Mouse (Mus musculus): ENCODE data around the gene Gng10. TPM values are rescaled to one million over a fixed set of nuclear protein-coding genes. Genes with fewer than 3 reads are reported as not detected.

Gene Gng10
- total RNA-seq, 2 experiments from 2014 or later, result 123 TPM

- DNase-seq (ENCODE audit: extremely low spot score in 1 of 2, low spot score in 2 of 2), result no peak
- intact Hi-C loops (cut with DNase I), result no loop called here
Measured at GRCm38 (mm10) chr4:59009186-59009585, 25.7 kb upstream of the Gng10 start.

GRCm38 (mm10) chr4:59009696-59010095 lies 25.2 kb upstream of the Gng10 start:
- intact Hi-C loops (cut with DNase I), result no loop called here
- DNase-seq (ENCODE audit: extremely low spot score in 1 of 2, low spot score in 2 of 2), result no peak

GRCm38 (mm10) chr4:59011446-59011845 lies 23.4 kb upstream of the Gng10 start:
- DNase-seq (ENCODE audit: extremely low spot score in 1 of 2, low spot score in 2 of 2), result no peak
- intact Hi-C loops (cut with DNase I), result no loop called here

GRCm38 (mm10) chr4:59015181-59015580 lies 19.7 kb upstream of the Gng10 start:
- DNase-seq (ENCODE audit: extremely low spot score in 1 of 2, low spot score in 2 of 2), result no peak

GRCm38 (mm10) chr4:59016922-59017321 lies 18.0 kb upstream of the Gng10 start:
- no peak for DNase-seq (ENCODE audit: extremely low spot score in 1 of 2, low spot score in 2 of 2)
- intact Hi-C loops (cut with DNase I), result no loop called here

More at GRCm38 (mm10) chr4:59015181-59015580, 19.7 kb upstream of the Gng10 start:
- intact Hi-C loops (cut with DNase I), result no loop called here

- intact Hi-C loops (cut with DNase I), result no loop called here
- peak in 1 of 2 experiments; percentile 57 for DNase-seq (ENCODE audit: extremely low spot score in 1 of 2, low spot score in 2 of 2)
Measured at GRCm38 (mm10) chr4:59034325-59034917, 467 bp upstream of the Gng10 start.

- no peak for DNase-seq (ENCODE audit: extremely low spot score in 1 of 2, low spot score in 2 of 2)
- intact Hi-C loops (cut with DNase I), result no loop called here
Measured at GRCm38 (mm10) chr4:59035786-59036350, 980 bp downstream of the Gng10 start.

- DNase-seq (ENCODE audit: extremely low spot score in 1 of 2, low spot score in 2 of 2), result peak; percentile 73 to 75
- intact Hi-C loops (cut with DNase I), result no loop called here
Measured at GRCm38 (mm10) chr4:59036490-59037127, 1.7 kb downstream of the Gng10 start.

- intact Hi-C loops (cut with DNase I), result no loop called here
- DNase-seq (ENCODE audit: extremely low spot score in 1 of 2, low spot score in 2 of 2), result no peak
Measured at GRCm38 (mm10) chr4:59037525-59037924, 2.6 kb downstream of the Gng10 start.

- DNase-seq (ENCODE audit: extremely low spot score in 1 of 2, low spot score in 2 of 2), result no peak
- intact Hi-C loops (cut with DNase I), result no loop called here
Measured at GRCm38 (mm10) chr4:59040397-59041287, 5.8 kb downstream of the Gng10 start.

- intact Hi-C loops (cut with DNase I), result no loop called here
Measured at GRCm38 (mm10) chr4:59043074-59043473, 8.2 kb downstream of the Gng10 start.

GRCm38 (mm10) chr4:59043891-59044290 lies 9.0 kb downstream of the Gng10 start:
- intact Hi-C loops (cut with DNase I), result no loop called here
- no peak for DNase-seq (ENCODE audit: extremely low spot score in 1 of 2, low spot score in 2 of 2)

More at GRCm38 (mm10) chr4:59043074-59043473, 8.2 kb downstream of the Gng10 start:
- no peak for DNase-seq (ENCODE audit: extremely low spot score in 1 of 2, low spot score in 2 of 2)

GRCm38 (mm10) chr4:59047222-59047621 lies 12.3 kb downstream of the Gng10 start:
- intact Hi-C loops (cut with DNase I), result no loop called here
- no peak for DNase-seq (ENCODE audit: extremely low spot score in 1 of 2, low spot score in 2 of 2)

- no peak for DNase-seq (ENCODE audit: extremely low spot score in 1 of 2, low spot score in 2 of 2)
- intact Hi-C loops (cut with DNase I), result no loop called here
Measured at GRCm38 (mm10) chr4:59051081-59051480, 16.2 kb downstream of the Gng10 start.

- no peak for DNase-seq (ENCODE audit: extremely low spot score in 1 of 2, low spot score in 2 of 2)
- intact Hi-C loops (cut with DNase I), result no loop called here
Measured at GRCm38 (mm10) chr4:59057929-59058328, 23.0 kb downstream of the Gng10 start.

- intact Hi-C loops (cut with DNase I), result no loop called here
- no peak for DNase-seq (ENCODE audit: extremely low spot score in 1 of 2, low spot score in 2 of 2)
Measured at GRCm38 (mm10) chr4:59062526-59062925, 27.6 kb downstream of the Gng10 start.

- intact Hi-C loops (cut with DNase I), result no loop called here
- no peak for DNase-seq (ENCODE audit: extremely low spot score in 1 of 2, low spot score in 2 of 2)
Measured at GRCm38 (mm10) chr4:59069276-59069675, 34.4 kb downstream of the Gng10 start.

- DNase-seq (ENCODE audit: extremely low spot score in 1 of 2, low spot score in 2 of 2), result no peak
- intact Hi-C loops (cut with DNase I), result no loop called here
Measured at GRCm38 (mm10) chr4:59083430-59083829, 48.5 kb downstream of the Gng10 start.

- no peak for DNase-seq (ENCODE audit: extremely low spot score in 1 of 2, low spot score in 2 of 2)
- intact Hi-C loops (cut with DNase I), result no loop called here
Measured at GRCm38 (mm10) chr4:59089391-59089790, 54.5 kb downstream of the Gng10 start.
